Mouse (Mus musculus): ENCODE data around the gene Sox6. TPM values are rescaled to one million over a fixed set of nuclear protein-coding genes. Genes with fewer than 3 reads are reported as not detected.

The Sox6 gene
- total and polyA plus RNA-seq, 3 experiments = 0.09 to 1.3 (median 0.90) TPM

DNA sequence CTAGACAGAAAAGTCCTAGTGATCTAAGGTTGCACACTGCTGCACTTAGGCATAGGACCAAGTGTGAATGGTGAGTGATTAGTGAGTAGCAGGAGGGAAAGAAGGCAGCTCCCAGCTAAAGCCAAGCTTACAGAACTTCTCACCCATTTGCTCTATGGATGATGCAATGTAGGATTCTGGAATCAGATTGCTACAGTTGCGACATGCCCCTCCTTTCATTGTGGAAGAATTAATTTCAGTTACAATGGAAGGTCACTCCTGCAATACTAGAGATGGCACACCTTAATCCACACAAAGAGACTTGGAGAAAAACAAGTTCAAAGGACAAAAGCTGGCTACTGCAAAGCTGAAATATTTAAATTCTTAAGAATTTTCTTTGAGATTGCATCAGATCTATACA lies 305.8 kb downstream of the Sox6 start:
- no peak for DNase-seq (ENCODE audit: extremely low read depth)
- no peak overlapping the region for H3K27ac ChIP-seq (ENCODE audit: insufficient read depth, low read depth)

DNA sequence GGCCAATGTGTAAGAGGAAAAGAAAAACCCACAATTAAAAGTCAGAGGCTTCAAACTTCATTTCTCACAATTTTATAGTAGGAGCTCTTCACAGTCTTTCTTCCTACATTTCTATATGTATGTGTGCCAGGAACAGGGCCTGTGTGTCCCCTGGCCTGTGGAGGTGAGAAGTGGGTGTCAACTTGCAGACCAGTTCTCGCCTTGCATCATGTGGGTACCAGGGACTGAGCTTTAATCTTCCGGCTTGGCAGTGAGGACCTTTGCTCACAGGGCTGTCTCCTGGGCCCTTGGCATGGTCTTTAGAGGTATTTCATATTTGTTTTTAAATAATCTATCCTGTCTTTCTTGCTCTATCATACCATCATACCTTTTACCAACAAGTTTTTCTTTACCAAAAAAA lies 311.8 kb downstream of the Sox6 start:
- Histone ChIP-seq H3K27me3 (replicated peaks) (no peaks in the 10 kb centered on the region), H3K36me3 (replicated peaks in 1 of 2; ENCODE audit: control insufficient read depth in 1 of 2, insufficient read depth in 1 of 2, low read length in 1 of 2) (no peaks in the 10 kb centered on the region), H3K4me3 (replicated peaks in 1 of 3; ENCODE audit: low read depth in 2 of 3, low read length in 2 of 3, poor library complexity in 1 of 3) (no peak overlapping the region), H3K9ac (ENCODE audit: insufficient read depth, low read depth) (no peak overlapping the region), H3K27ac (ENCODE audit: insufficient read depth, low read depth) (no peak overlapping the region), H3K79me2 (replicated peaks; ENCODE audit: control insufficient read depth, extremely low read depth, insufficient read depth, poor library complexity, severe bottlenecking) (no peaks in the 10 kb centered on the region), H3K9me3 (replicated peaks; ENCODE audit: low read length) (no peaks in the 10 kb centered on the region), H3K4me2 (ENCODE audit: insufficient read depth, low read depth, poor library complexity, severe bottlenecking) (no peak overlapping the region), H3K4me1 (ENCODE audit: control insufficient read depth in 1 of 2, insufficient read depth in 2 of 2) (no peaks in the 10 kb centered on the region)
- no peak for TF ChIP-seq IRF4 (IDR thresholded peaks at IDR 0.05; ENCODE audit: low read depth, low read length)
- TF ChIP-seq POLR2A (IDR thresholded peaks at IDR 0.05; ENCODE audit: low read depth, low read length) = no peak
- no peak for TF ChIP-seq ZKSCAN1 (IDR thresholded peaks at IDR 0.05; ENCODE audit: borderline replicate concordance, low read depth, low read length)
- no peak for TF ChIP-seq HCFC1 (IDR thresholded peaks at IDR 0.05; ENCODE audit: low read depth, low read length)
- TF ChIP-seq GABPA (IDR thresholded peaks at IDR 0.05; ENCODE audit: insufficient replicate concordance, low read depth, low read length) = no peak
- no peak for TF ChIP-seq MAFK (IDR thresholded peaks at IDR 0.05; ENCODE audit: insufficient replicate concordance, low read length)
- no peak for TF ChIP-seq MYC (IDR thresholded peaks at IDR 0.05; ENCODE audit: low read depth, low read length)
- no peak for TF ChIP-seq ELF1 (IDR thresholded peaks at IDR 0.05; ENCODE audit: low read depth, low read length)
- no peak for TF ChIP-seq USF1 (IDR thresholded peaks at IDR 0.05; ENCODE audit: low read depth, low read length)
- no peak for TF ChIP-seq MEF2A (IDR thresholded peaks at IDR 0.05; ENCODE audit: borderline replicate concordance, low read depth, low read length)
- no peak for DNase-seq (ENCODE audit: extremely low read depth)
- dilution Hi-C loops (cut with MboI; ENCODE audit: extremely low pct_ligation_motif_present, extremely low pct_unique_long_range_greater_than_20kb, low sequenced_read_pairs) = no loop called here
- in situ Hi-C loops (cut with MboI; ENCODE audit: low pct_ligation_motif_present, low pct_unique_long_range_greater_than_20kb, low sequenced_read_pairs) = no loop called here

More for the DNA sequence above, 305.8 kb downstream of the Sox6 start:
- Histone ChIP-seq H3K36me3 (replicated peaks in 1 of 2; ENCODE audit: control insufficient read depth in 1 of 2, insufficient read depth in 1 of 2, low read length in 1 of 2) (no peaks in the 10 kb centered on the region), H3K4me2 (ENCODE audit: insufficient read depth, low read depth, poor library complexity, severe bottlenecking) (no peak overlapping the region), H3K4me3 (replicated peaks in 1 of 3; ENCODE audit: low read depth in 2 of 3, low read length in 2 of 3, poor library complexity in 1 of 3) (no peak overlapping the region), H3K79me2 (replicated peaks; ENCODE audit: control insufficient read depth, extremely low read depth, insufficient read depth, poor library complexity, severe bottlenecking) (no peaks in the 10 kb centered on the region), H3K9me3 (replicated peaks; ENCODE audit: low read length) (no peaks in the 10 kb centered on the region), H3K9ac (ENCODE audit: insufficient read depth, low read depth) (no peak overlapping the region), H3K4me1 (ENCODE audit: control insufficient read depth in 1 of 2, insufficient read depth in 2 of 2) (no peaks in the 10 kb centered on the region), H3K27me3 (replicated peaks) (no peaks in the 10 kb centered on the region)
- TF ChIP-seq RCOR1 (conservative IDR thresholded peaks at IDR 0.05; ENCODE audit: low read depth, low read length) = no peak
- TF ChIP-seq MAFK (IDR thresholded peaks at IDR 0.05; ENCODE audit: insufficient replicate concordance, low read length) = no peak
- no peak for TF ChIP-seq GABPA (IDR thresholded peaks at IDR 0.05; ENCODE audit: insufficient replicate concordance, low read depth, low read length)
- in situ Hi-C loops (cut with MboI; ENCODE audit: low pct_ligation_motif_present, low pct_unique_long_range_greater_than_20kb, low sequenced_read_pairs) (no loop called here), dilution Hi-C loops (cut with MboI; ENCODE audit: extremely low pct_ligation_motif_present, extremely low pct_unique_long_range_greater_than_20kb, low sequenced_read_pairs) (no loop called here)

DNA sequence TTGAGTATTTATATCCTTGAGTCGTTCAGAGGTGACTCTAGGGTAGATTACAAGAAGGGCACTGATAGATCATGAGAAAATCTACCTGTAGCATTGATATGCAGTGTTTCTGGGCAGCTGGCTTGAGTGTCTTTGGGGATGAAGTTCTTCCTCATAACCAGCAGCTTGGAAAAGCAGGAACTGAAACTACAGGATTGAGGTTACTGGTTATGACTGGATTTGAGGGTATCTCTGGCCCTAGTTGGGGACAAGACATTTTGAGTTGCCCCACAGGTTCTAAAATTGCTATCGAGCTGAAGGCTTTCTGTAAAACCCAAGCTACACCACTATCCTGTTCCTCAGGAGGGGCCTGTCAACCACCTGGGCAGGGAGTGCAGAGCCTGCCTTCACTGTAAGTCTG lies 314.2 kb downstream of the Sox6 start:
- no peak for DNase-seq (ENCODE audit: extremely low read depth)
- no peak overlapping the region for H3K4me3 ChIP-seq (replicated peaks in 1 of 3; ENCODE audit: low read depth in 2 of 3, low read length in 2 of 3, poor library complexity in 1 of 3)
- H3K4me1 ChIP-seq (ENCODE audit: control insufficient read depth in 1 of 2, insufficient read depth in 2 of 2) = no peaks in the 10 kb centered on the region
- no peaks in the 10 kb centered on the region for H3K36me3 ChIP-seq (replicated peaks in 1 of 2; ENCODE audit: control insufficient read depth in 1 of 2, insufficient read depth in 1 of 2, low read length in 1 of 2)
- no peaks in the 10 kb centered on the region for H3K79me2 ChIP-seq (replicated peaks; ENCODE audit: control insufficient read depth, extremely low read depth, insufficient read depth, poor library complexity, severe bottlenecking)
- in situ Hi-C loops (cut with MboI; ENCODE audit: low pct_ligation_motif_present, low pct_unique_long_range_greater_than_20kb, low sequenced_read_pairs) (no loop called here), dilution Hi-C loops (cut with MboI; ENCODE audit: extremely low pct_ligation_motif_present, extremely low pct_unique_long_range_greater_than_20kb, low sequenced_read_pairs) (no loop called here)
- H3K9ac ChIP-seq (ENCODE audit: insufficient read depth, low read depth) = no peak overlapping the region
- no peaks in the 10 kb centered on the region for H3K27me3 ChIP-seq (replicated peaks)
- TF ChIP-seq ETS1 (conservative IDR thresholded peaks at IDR 0.05; ENCODE audit: low read depth, low read length) (no peak), POLR2AphosphoS2 (IDR thresholded peaks at IDR 0.05; ENCODE audit: low read depth, low read length) (no peak), MAZ (IDR thresholded peaks at IDR 0.05; ENCODE audit: low read depth, low read length) (no peak), CHD2 (IDR thresholded peaks at IDR 0.05; ENCODE audit: low read length) (no peak), SMC3 (IDR thresholded peaks at IDR 0.05; ENCODE audit: low read depth, low read length) (no peak)
- no peak overlapping the region for H3K4me2 ChIP-seq (ENCODE audit: insufficient read depth, low read depth, poor library complexity, severe bottlenecking)
- no peak overlapping the region for H3K27ac ChIP-seq (ENCODE audit: insufficient read depth, low read depth)
- H3K9me3 ChIP-seq (replicated peaks; ENCODE audit: low read length) = no peaks in the 10 kb centered on the region
